Mouse (Mus musculus) gastrocnemius, adult 18-20 months (tissue): ENCODE results near the gene Nfatc3. TPM values are rescaled to one million over a fixed set of nuclear protein-coding genes. Genes with fewer than 3 reads are reported as not detected.
A peak's percentile ranks its signal among the peaks of the same experiment; 100 is the strongest.
"Not testable (repeated sequence)": the region's sequence is repeated elsewhere in the genome, so short reads cannot be mapped to it uniquely, and the experiment has no call there.

Source experiments
- DNase-seq: peaks from one replicate; pipeline ENCODE4 v3.0.0; 2021; ENCODE audit warnings: low spot score
- long read RNA-seq, 2 experiments: library from polyadenylated mRNA; stranded (forward); transcript quantifications; one replicate each; pipeline ENCODE4 v2.0.0; 2021
- total RNA-seq, 2 experiments: library from RNA; stranded (reverse); gene quantifications; 2 replicates each; pipeline ENCODE4 v1.2.3; 2021

The Nfatc3 gene
- 10 to 100 TPM; 26.2 to 27.9 TPM for total RNA-seq
- long read RNA-seq, experiment 1, full-length matches to known transcripts = 8 of 25 reads
- long read RNA-seq, experiment 1, partial matches to known transcripts = 7 of 25 reads
- long read RNA-seq, experiment 1, other reads (novel, unspliced or antisense) = 10 of 25 reads
- long read RNA-seq, experiment 2, full-length matches to known transcripts = 9 of 23 reads
- long read RNA-seq, experiment 2, partial matches to known transcripts = 5 of 23 reads
- long read RNA-seq, experiment 2, other reads (novel, unspliced or antisense) = 9 of 23 reads

- peak; percentile 95 for DNase-seq
These were observed at the start of gene Nfatc3 for GRCm38 (mm10) chr8:106058731-106059612. Gene Nfatc3 (plus strand): TSS chr8:106058840.

- peak; percentile 89 for DNase-seq
These were observed 47.6 kb upstream of the Nfatc3 start for GRCm38 (mm10) chr8:106010748-106011642.

DNA sequence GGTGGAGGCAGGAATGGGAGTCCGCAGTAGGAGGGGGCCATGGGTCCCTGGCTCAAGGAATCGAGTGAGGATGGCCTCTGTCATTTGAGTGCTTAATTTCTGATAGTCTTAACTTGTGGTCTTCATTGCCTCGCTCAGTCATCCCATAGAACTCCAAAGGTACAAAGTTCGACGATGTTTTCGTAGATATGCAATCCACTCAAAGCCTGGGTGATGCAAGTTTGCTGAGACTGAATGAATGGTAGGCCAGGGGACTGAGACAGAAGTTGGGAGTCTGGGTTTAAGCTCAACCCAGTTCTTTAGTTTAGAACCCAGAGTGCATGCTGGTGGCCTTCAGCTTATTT is 47.0 kb upstream of the Nfatc3 start, which contains the start of gene Ddx28:
Gene Ddx28, minus strand, starts transcription at position 240 of the 344 bp plus-strand sequence.
- no peak for DNase-seq

GRCm38 (mm10) chr8:106012203-106012602 is 46.4 kb upstream of the Nfatc3 start:
- not testable (repeated sequence) for DNase-seq

- no peak for DNase-seq
These were observed 42.4 kb upstream of the Nfatc3 start for GRCm38 (mm10) chr8:106016284-106016683.

GRCm38 (mm10) chr8:106017130-106017529 is 41.5 kb upstream of the Nfatc3 start:
- no peak for DNase-seq

- no peak for DNase-seq
These were observed 40.6 kb upstream of the Nfatc3 start for GRCm38 (mm10) chr8:106018039-106018438.

GRCm38 (mm10) chr8:106022483-106022882 is 36.2 kb upstream of the Nfatc3 start:
- peak; percentile 80 for DNase-seq

- DNase-seq = no peak
These were observed 19.9 kb upstream of the Nfatc3 start for GRCm38 (mm10) chr8:106038721-106039120.

- no peak for DNase-seq
These were observed 19.0 kb upstream of the Nfatc3 start for GRCm38 (mm10) chr8:106039605-106040004.

DNA sequence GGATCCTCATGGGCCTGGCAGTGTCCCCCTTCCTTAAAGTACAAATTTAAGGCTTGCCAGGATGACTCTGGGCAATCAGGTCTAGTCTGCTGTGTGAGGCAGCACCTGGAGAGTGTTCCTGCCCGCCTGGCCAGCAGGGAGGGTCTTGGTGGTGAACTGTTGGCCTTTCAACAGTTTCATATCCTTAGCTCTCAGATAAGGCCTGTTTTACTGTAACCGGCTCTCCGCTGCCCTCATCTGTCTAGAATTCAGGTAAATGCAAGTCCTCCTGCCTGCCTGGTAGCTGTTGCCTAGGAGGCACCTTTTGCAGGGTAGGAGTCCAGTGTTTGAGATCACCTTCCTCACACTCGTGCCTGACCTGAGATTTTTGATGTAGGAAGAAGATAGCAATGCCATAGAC is 18.4 kb upstream of the Nfatc3 start:
- DNase-seq = no peak

DNA sequence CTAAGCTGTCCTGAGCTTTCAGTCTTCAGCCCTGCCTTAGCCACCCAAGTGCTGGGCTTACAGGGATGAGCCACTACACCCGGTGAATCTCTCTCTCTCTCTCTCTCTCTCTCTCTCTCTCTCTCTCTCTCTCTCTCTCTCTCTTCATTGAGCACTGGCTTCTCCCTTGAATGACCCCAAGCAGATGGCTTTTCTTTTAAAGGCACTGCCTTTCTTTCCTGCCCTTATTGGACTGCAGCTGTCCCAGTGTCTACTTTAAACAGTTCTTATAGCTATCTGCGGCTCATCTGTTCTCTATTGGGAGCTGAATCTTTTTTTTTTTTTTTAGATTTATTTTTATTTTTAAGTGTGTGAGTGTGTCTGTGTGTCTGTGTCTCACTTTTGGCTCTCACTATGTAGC is 15.6 kb upstream of the Nfatc3 start:
- DNase-seq = no peak

DNA sequence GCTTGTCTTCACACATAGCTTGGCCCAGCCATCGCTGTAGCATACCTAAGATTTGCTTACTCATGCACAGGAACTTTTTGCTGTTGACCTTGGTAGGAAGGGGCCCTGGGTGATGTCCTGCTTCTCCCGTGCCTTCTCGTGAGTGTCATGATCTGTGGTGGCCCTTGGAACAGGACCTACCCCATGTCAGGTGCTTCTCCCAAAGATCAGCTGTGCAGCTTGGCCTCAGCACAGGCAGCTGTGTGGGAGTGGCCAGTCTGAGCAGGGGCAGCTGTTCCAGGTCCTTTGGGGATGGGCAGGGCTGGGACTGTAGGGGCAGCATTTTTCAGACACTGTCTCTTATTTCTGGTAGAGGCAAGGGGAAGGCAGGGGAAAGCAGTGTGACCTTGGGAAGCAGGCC is 14.5 kb upstream of the Nfatc3 start:
- peak; percentile 69 for DNase-seq

DNA sequence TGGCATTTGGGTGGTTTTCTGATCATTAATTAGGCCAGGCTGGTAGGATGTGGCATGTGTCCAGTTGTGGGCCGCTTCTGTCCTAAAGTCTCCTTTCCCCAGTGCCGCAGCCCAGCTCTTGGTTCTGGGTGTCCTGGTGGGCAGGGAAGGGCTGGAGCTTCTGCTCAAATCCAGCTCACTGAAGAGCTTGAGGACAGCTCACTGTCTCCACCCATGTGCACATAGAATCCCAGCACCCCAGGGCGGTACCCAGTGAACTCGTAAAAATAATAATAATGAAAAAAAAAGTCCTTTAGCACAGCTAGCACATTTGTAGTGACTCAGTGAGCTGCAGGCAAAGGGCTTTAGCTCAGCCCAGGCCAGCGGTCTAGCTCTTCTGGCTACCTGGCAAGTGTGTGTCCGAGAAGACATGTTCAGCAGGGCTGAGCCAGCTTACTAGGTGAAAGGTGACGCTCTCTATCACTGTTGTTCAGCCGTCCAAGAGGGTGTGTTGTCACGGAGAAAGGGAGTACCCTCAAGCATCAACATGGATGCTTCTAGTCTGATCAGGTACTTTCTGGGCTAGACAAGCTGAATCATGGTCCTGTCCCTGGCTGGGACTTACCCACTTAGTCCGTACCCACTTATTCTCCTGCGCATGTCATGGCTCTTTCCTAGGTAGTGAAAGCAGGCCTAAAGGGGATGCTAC is 11.6 kb upstream of the Nfatc3 start:
- DNase-seq = no peak

- no peak for DNase-seq
These were observed 10.6 kb upstream of the Nfatc3 start for GRCm38 (mm10) chr8:106047854-106048630.

- no peak for DNase-seq
These were observed 8.8 kb upstream of the Nfatc3 start for GRCm38 (mm10) chr8:106049840-106050239.

GRCm38 (mm10) chr8:106051068-106051467 is 7.6 kb upstream of the Nfatc3 start:
- no peak for DNase-seq

- no peak for DNase-seq
These were observed 6.0 kb upstream of the Nfatc3 start for GRCm38 (mm10) chr8:106052510-106053089.

- no peak for DNase-seq
These were observed 4.3 kb upstream of the Nfatc3 start for GRCm38 (mm10) chr8:106054190-106054811.
